Mouse (Mus musculus): ENCODE measurements at regions not wholly inside any gene's neighbourhood (a gene's known extent, or its start where the extent isn't known, plus 50 kb on each side); places are given as distances from the start of the nearest gene placed in this dataset.
"Not testable (repeated sequence)": the region's sequence is repeated elsewhere in the genome, so short reads cannot be mapped to it uniquely, and the experiment has no call there.

DNA sequence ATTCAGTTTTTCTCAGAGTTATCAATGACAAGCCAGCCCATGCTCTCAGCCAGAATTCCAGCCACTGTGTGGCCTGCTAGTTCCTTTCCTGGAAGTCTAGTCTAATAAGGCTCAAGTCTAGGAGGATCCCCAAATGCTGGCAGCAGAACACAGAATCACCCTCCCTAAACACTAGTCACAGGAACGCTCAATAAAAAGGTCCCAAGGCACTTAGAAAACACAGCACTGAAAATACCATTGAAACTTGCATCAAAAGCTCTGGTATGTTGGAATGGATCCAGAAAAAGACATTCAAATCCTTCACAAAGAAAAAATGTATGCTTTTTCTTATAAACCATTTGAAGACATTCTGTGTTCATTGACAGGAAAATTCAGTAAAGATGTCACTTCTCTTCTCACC lies 163.9 kb downstream of the Impad1 start:
- ATAC-seq (ENCODE audit: insufficient number of reproducible peaks, low FRiP score, low TSS enrichment, low read depth) = no peak
- H3K36me3 ChIP-seq = no peaks in the 10 kb centered on the region
- H3K4me3 ChIP-seq (replicated peaks) = no peak overlapping the region
- no peaks in the 10 kb centered on the region for H3K9me3 ChIP-seq (replicated peaks)
- WGBS = 14% methylated on average over 1 of the region's 1 CpGs
- 0 out of 2 replicates have a peak, but pooled peaks cover 4% of the 10 kb centered on the region for H3K4me1 ChIP-seq
- H3K27ac ChIP-seq (replicated peaks) = no peak overlapping the region
- H3K4me2 ChIP-seq (replicated peaks) = no peak overlapping the region
- no peaks in the 10 kb centered on the region for H3K27me3 ChIP-seq
- H3K9ac ChIP-seq = no peak overlapping the region

GRCm38 (mm10) chr4:4623840-4624239 lies 169.3 kb downstream of the Impad1 start:
- H3K4me1 ChIP-seq = no peaks in the 10 kb centered on the region
- no peak for ATAC-seq (ENCODE audit: insufficient number of reproducible peaks, low FRiP score, low TSS enrichment, low read depth)
- no peak overlapping the region for H3K27ac ChIP-seq (replicated peaks)
- no peaks in the 10 kb centered on the region for H3K27me3 ChIP-seq
- H3K9ac ChIP-seq = no peak overlapping the region
- no peaks in the 10 kb centered on the region for H3K9me3 ChIP-seq (replicated peaks)
- WGBS = 81% methylated on average over 3 of the region's 3 CpGs
- H3K36me3 ChIP-seq = no peaks in the 10 kb centered on the region
- no peak overlapping the region for H3K4me2 ChIP-seq (replicated peaks)
- no peak overlapping the region for H3K4me3 ChIP-seq (replicated peaks)

- not testable (repeated sequence) for H3K4me3 ChIP-seq (replicated peaks); H3K9me3 ChIP-seq (replicated peaks); H3K36me3 ChIP-seq; H3K27ac ChIP-seq (replicated peaks); H3K4me2 ChIP-seq (replicated peaks); ATAC-seq (ENCODE audit: insufficient number of reproducible peaks, low FRiP score, low TSS enrichment, low read depth); H3K9ac ChIP-seq; H3K27me3 ChIP-seq; H3K4me1 ChIP-seq
- WGBS = 82% methylated on average over 1 of the region's 1 CpGs
Observed at GRCm38 (mm10) chr4:4620135-4620534, 173.0 kb downstream of the Impad1 start.

DNA sequence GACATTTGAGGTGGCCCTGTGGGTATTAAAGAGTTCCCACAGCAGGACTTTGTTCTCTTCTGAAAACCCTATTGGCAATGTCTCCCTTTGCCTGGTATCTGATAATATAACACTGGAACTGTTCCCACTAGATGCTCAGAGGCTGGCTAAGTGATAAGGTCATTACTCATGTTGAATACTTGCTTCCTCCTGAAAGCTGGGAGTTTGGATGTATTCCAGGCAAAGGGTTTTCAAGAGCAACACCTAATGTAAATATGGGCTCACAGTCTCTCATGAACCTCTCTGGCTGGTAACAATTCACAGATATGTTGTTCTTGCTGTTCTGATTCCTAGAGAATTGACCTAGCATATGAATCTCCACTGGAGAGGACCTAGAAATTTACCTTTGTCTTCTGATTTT lies 178.6 kb downstream of the Impad1 start:
- no peak overlapping the region for H3K9ac ChIP-seq
- no peak overlapping the region for H3K4me2 ChIP-seq (replicated peaks)
- H3K4me3 ChIP-seq (replicated peaks) = no peak overlapping the region
- no peaks in the 10 kb centered on the region for H3K4me1 ChIP-seq
- no peaks in the 10 kb centered on the region for H3K9me3 ChIP-seq (replicated peaks)
- ATAC-seq (ENCODE audit: insufficient number of reproducible peaks, low FRiP score, low TSS enrichment, low read depth) = no peak
- H3K36me3 ChIP-seq = no peaks in the 10 kb centered on the region
- H3K27me3 ChIP-seq = no peaks in the 10 kb centered on the region
- no peak overlapping the region for H3K27ac ChIP-seq (replicated peaks)

All from embryonic facial prominence, embryonic 15.5 days (tissue).